Mouse (Mus musculus): ENCODE measurements around the gene Mical2.

- TF ChIP-seq CTCF (IDR thresholded peaks at IDR 0.05; ENCODE audit: borderline replicate concordance, insufficient read depth, low read length), result no peak
- no peak for TF ChIP-seq POLR2A (IDR thresholded peaks at IDR 0.05; ENCODE audit: low read depth, low read length)
Observed at GRCm38 (mm10) chr7:112298871-112299422, 73.3 kb downstream of the Mical2 start.
